Mouse (Mus musculus): ENCODE results near the gene Rnf144a. TPM values are rescaled to one million over a fixed set of nuclear protein-coding genes. Genes with fewer than 3 reads are reported as not detected.
A peak's percentile ranks its signal among the peaks of the same experiment; 100 is the strongest.

The Rnf144a gene
- polyA plus RNA-seq, 1 experiment from 2014 or later = 40.2 TPM

- no peak overlapping the region for H3K4me3 ChIP-seq
- H3K36me3 ChIP-seq = peaks cover 50% of the 10 kb centered on the region
- H3K9ac ChIP-seq (replicated peaks) = no peak overlapping the region
- no peak for ATAC-seq (replicated peaks)
- H3K27me3 ChIP-seq = no peaks in the 10 kb centered on the region
- H3K27ac ChIP-seq (replicated peaks) = no peak overlapping the region
- 85% methylated on average over 6 of the region's 6 CpGs for WGBS
- H3K9me3 ChIP-seq = no peaks in the 10 kb centered on the region
- no peaks in the 10 kb centered on the region for H3K4me1 ChIP-seq
- no peak overlapping the region for H3K4me2 ChIP-seq (replicated peaks)
Measured at GRCm38 (mm10) chr12:26387523-26387922, 27.5 kb downstream of the Rnf144a start.

GRCm38 (mm10) chr12:26386947-26387346 is 28.1 kb downstream of the Rnf144a start:
- Histone ChIP-seq H3K9ac (replicated peaks) (no peak overlapping the region), H3K36me3 (peaks cover 53% of the 10 kb centered on the region), H3K4me2 (replicated peaks) (no peak overlapping the region), H3K9me3 (no peaks in the 10 kb centered on the region), H3K4me1 (no peaks in the 10 kb centered on the region), H3K27ac (replicated peaks) (no peak overlapping the region), H3K4me3 (no peak overlapping the region), H3K27me3 (no peaks in the 10 kb centered on the region)
- ATAC-seq (replicated peaks) = no peak; the same call in 1 of the 2 replicates
- WGBS = 64% methylated on average over 9 of the region's 9 CpGs

GRCm38 (mm10) chr12:26386189-26386588 is 28.9 kb downstream of the Rnf144a start:
- ATAC-seq (replicated peaks) = no peak
- Histone ChIP-seq H3K4me2 (replicated peaks) (no peak overlapping the region), H3K9ac (replicated peaks) (no peak overlapping the region), H3K9me3 (no peaks in the 10 kb centered on the region), H3K36me3 (peaks cover 54% of the 10 kb centered on the region), H3K4me3 (no peak overlapping the region), H3K27me3 (no peaks in the 10 kb centered on the region), H3K27ac (replicated peaks) (no peak overlapping the region), H3K4me1 (no peaks in the 10 kb centered on the region)
- WGBS = 90% methylated on average over 2 of the region's 2 CpGs

GRCm38 (mm10) chr12:26385735-26386134 is 29.3 kb downstream of the Rnf144a start:
- no peak overlapping the region for H3K27ac ChIP-seq (replicated peaks)
- no peak overlapping the region for H3K4me2 ChIP-seq (replicated peaks)
- peaks cover 54% of the 10 kb centered on the region for H3K36me3 ChIP-seq
- 92% methylated on average over 6 of the region's 6 CpGs for WGBS
- H3K4me1 ChIP-seq = no peaks in the 10 kb centered on the region
- no peak overlapping the region for H3K9ac ChIP-seq (replicated peaks)
- H3K9me3 ChIP-seq = no peaks in the 10 kb centered on the region
- H3K27me3 ChIP-seq = no peaks in the 10 kb centered on the region
- no peak overlapping the region for H3K4me3 ChIP-seq
- no peak for ATAC-seq (replicated peaks)

GRCm38 (mm10) chr12:26381730-26382129 is 33.3 kb downstream of the Rnf144a start:
- no peaks in the 10 kb centered on the region for H3K27me3 ChIP-seq
- no peaks in the 10 kb centered on the region for H3K9me3 ChIP-seq
- H3K4me3 ChIP-seq = no peak overlapping the region
- H3K9ac ChIP-seq (replicated peaks) = no peak overlapping the region
- ATAC-seq (replicated peaks) = no peak
- H3K4me1 ChIP-seq = no peaks in the 10 kb centered on the region
- peaks cover 40% of the 10 kb centered on the region for H3K36me3 ChIP-seq
- no peak overlapping the region for H3K4me2 ChIP-seq (replicated peaks)
- H3K27ac ChIP-seq (replicated peaks) = no peak overlapping the region
- 93% methylated on average over 8 of the region's 8 CpGs for WGBS

GRCm38 (mm10) chr12:26379797-26380196 is 35.3 kb downstream of the Rnf144a start:
- Histone ChIP-seq H3K4me3 (no peak overlapping the region), H3K36me3 (peaks cover 31% of the 10 kb centered on the region), H3K27ac (replicated peaks) (no peak overlapping the region), H3K4me1 (no peaks in the 10 kb centered on the region), H3K4me2 (replicated peaks) (no peak overlapping the region), H3K27me3 (no peaks in the 10 kb centered on the region), H3K9ac (replicated peaks) (no peak overlapping the region), H3K9me3 (no peaks in the 10 kb centered on the region)
- 92% methylated on average over 7 of the region's 7 CpGs for WGBS
- ATAC-seq (replicated peaks) = no peak

GRCm38 (mm10) chr12:26377691-26378090 is 37.4 kb downstream of the Rnf144a start:
- H3K4me1 ChIP-seq = no peaks in the 10 kb centered on the region
- peaks cover 16% of the 10 kb centered on the region for H3K36me3 ChIP-seq
- WGBS = 74% methylated on average over 7 of the region's 7 CpGs
- no peak for ATAC-seq (replicated peaks)
- H3K27ac ChIP-seq (replicated peaks) = no peak overlapping the region
- no peak overlapping the region for H3K4me3 ChIP-seq
- no peaks in the 10 kb centered on the region for H3K9me3 ChIP-seq
- H3K4me2 ChIP-seq (replicated peaks) = no peak overlapping the region
- no peaks in the 10 kb centered on the region for H3K27me3 ChIP-seq
- H3K9ac ChIP-seq (replicated peaks) = no peak overlapping the region

- 92% methylated on average over 8 of the region's 8 CpGs for WGBS
- H3K36me3 ChIP-seq = peaks cover 11% of the 10 kb centered on the region; the same call in 1 of the 2 replicates
- no peak for ATAC-seq (replicated peaks)
Measured at GRCm38 (mm10) chr12:26376541-26377323, 38.3 kb downstream of the Rnf144a start.

GRCm38 (mm10) chr12:26373721-26374120 is 41.3 kb downstream of the Rnf144a start:
- no peak overlapping the region for H3K9ac ChIP-seq (replicated peaks)
- no peaks in the 10 kb centered on the region for H3K27me3 ChIP-seq
- peaks cover 15% of the 10 kb centered on the region for H3K4me1 ChIP-seq
- no peaks in the 10 kb centered on the region for H3K9me3 ChIP-seq
- ATAC-seq (replicated peaks) = no peak
- WGBS = 91% methylated on average over 7 of the region's 7 CpGs
- no peak overlapping the region for H3K27ac ChIP-seq (replicated peaks)
- H3K4me3 ChIP-seq = no peak overlapping the region
- peaks cover 11% of the 10 kb centered on the region; the same call in 1 of the 2 replicates for H3K36me3 ChIP-seq
- no peak overlapping the region for H3K4me2 ChIP-seq (replicated peaks)

More at GRCm38 (mm10) chr12:26376541-26377323, 38.3 kb downstream of the Rnf144a start:
- Histone ChIP-seq H3K4me3 (no peak overlapping the region), H3K9ac (replicated peaks) (no peak overlapping the region), H3K4me1 (no peaks in the 10 kb centered on the region), H3K27me3 (no peaks in the 10 kb centered on the region), H3K27ac (replicated peaks) (no peak overlapping the region), H3K4me2 (replicated peaks) (no peak overlapping the region), H3K9me3 (no peaks in the 10 kb centered on the region)

- peaks cover 15% of the 10 kb centered on the region for H3K4me1 ChIP-seq
- H3K9ac ChIP-seq (replicated peaks) = no peak overlapping the region
- no peaks in the 10 kb centered on the region for H3K9me3 ChIP-seq
- no peaks in the 10 kb centered on the region for H3K27me3 ChIP-seq
- peak overlapping the region; percentile 11; the same call in 1 of the 2 replicates for H3K27ac ChIP-seq (replicated peaks)
- WGBS = 26% methylated on average over 8 of the region's 8 CpGs
- H3K4me2 ChIP-seq (replicated peaks) = no peak overlapping the region
- H3K36me3 ChIP-seq = peaks cover 3% of the 10 kb centered on the region; the same call in 1 of the 2 replicates
- no peak overlapping the region for H3K4me3 ChIP-seq
- peak; percentile 75 for ATAC-seq (replicated peaks)
Measured at GRCm38 (mm10) chr12:26370004-26370403, 45.0 kb downstream of the Rnf144a start.

GRCm38 (mm10) chr12:26367361-26367760 is 47.7 kb downstream of the Rnf144a start:
- Histone ChIP-seq H3K4me2 (replicated peaks) (no peak overlapping the region), H3K36me3 (no peaks in the 10 kb centered on the region), H3K4me1 (peaks cover 15% of the 10 kb centered on the region), H3K9ac (replicated peaks) (no peak overlapping the region), H3K27me3 (no peaks in the 10 kb centered on the region), H3K4me3 (no peak overlapping the region), H3K9me3 (no peaks in the 10 kb centered on the region), H3K27ac (replicated peaks) (no peak overlapping the region)
- ATAC-seq (replicated peaks) = no peak
- WGBS = 92% methylated on average over 2 of the region's 2 CpGs

- H3K9me3 ChIP-seq = no peaks in the 10 kb centered on the region
- no peaks in the 10 kb centered on the region for H3K36me3 ChIP-seq
- no peak overlapping the region for H3K4me3 ChIP-seq
- H3K4me2 ChIP-seq (replicated peaks) = no peak overlapping the region
- no peak overlapping the region for H3K27ac ChIP-seq (replicated peaks)
- no peaks in the 10 kb centered on the region for H3K27me3 ChIP-seq
- peaks cover 16% of the 10 kb centered on the region for H3K4me1 ChIP-seq
- WGBS = 81% methylated on average over 4 of the region's 4 CpGs
- no peak for ATAC-seq (replicated peaks)
- H3K9ac ChIP-seq (replicated peaks) = no peak overlapping the region
Measured at GRCm38 (mm10) chr12:26366372-26366771, 48.7 kb downstream of the Rnf144a start.

All from forebrain, embryonic 15.5 days (tissue).